Mouse (Mus musculus) heart, postnatal 0 days (tissue): ENCODE measurements around the gene Myo10. TPM values are rescaled to one million over a fixed set of nuclear protein-coding genes. Genes with fewer than 3 reads are reported as not detected.

Source experiments
- ATAC-seq: fragments of 200-750 bp; cut with Nextera tagmentation; 2 replicates; pipeline ENCODE4 v1.8.0; 2017; ENCODE audit warnings: low read depth, moderate number of reproducible peaks, moderate library complexity; ENCODE audit not compliant: insufficient read depth
- DNase-seq: peaks from one replicate; pipeline ENCODE4 v3.0.0-alpha.2; 2016; ENCODE audit warnings: low spot score
- H3K27ac ChIP-seq: fragments of 300-500 bp; sonication (generic); 2 replicates; pipeline ENCODE4 v1.5.1; 2014; ENCODE audit warnings: low read depth, mild to moderate bottlenecking
- H3K27me3 ChIP-seq: fragments of 300-500 bp; sonication (generic); 2 replicates; pipeline ENCODE4 v1.6.1; 2014; ENCODE audit warnings: low read length, mixed read lengths; ENCODE audit not compliant: control insufficient read depth, insufficient read depth
- H3K36me3 ChIP-seq: fragments of 300-500 bp; sonication (generic); replicated peaks from 2 replicates; pipeline ENCODE4 v1.6.1; 2014; ENCODE audit warnings: low read length, mixed read lengths; ENCODE audit not compliant: control insufficient read depth, insufficient read depth
- H3K4me1 ChIP-seq: fragments of 300-500 bp; sonication (generic); 2 replicates; pipeline ENCODE4 v1.6.1; 2014; ENCODE audit warnings: antibody characterized with exemption; ENCODE audit not compliant: control insufficient read depth, insufficient read depth
- H3K4me2 ChIP-seq: fragments of 300-500 bp; sonication (generic); 2 replicates; pipeline ENCODE4 v1.6.1; 2014; ENCODE audit warnings: low read depth, mild to moderate bottlenecking, low read length, moderate library complexity
- H3K4me3 ChIP-seq: fragments of 300-500 bp; sonication (generic); 2 replicates; pipeline ENCODE4 v1.5.1; 2014; ENCODE audit warnings: low read depth, low read length
- H3K9ac ChIP-seq: fragments of 300-500 bp; sonication (generic); replicated peaks from 2 replicates; pipeline ENCODE4 v1.6.1; 2014; ENCODE audit warnings: low read depth, low read length, mixed read lengths
- H3K9me3 ChIP-seq: fragments of 300-500 bp; sonication (generic); replicated peaks from 2 replicates; pipeline ENCODE4 v1.6.1; 2016; ENCODE audit warnings: low read length; ENCODE audit not compliant: control insufficient read depth
- CTCF ChIP-seq: IDR thresholded peaks from 2 replicates; pipeline ENCODE4 v1.5.1; 2016; ENCODE audit warnings: antibody characterized with exemption, control low read depth, low read depth
- EP300 ChIP-seq: IDR thresholded peaks from 2 replicates; pipeline ENCODE4 v1.6.1; 2016; ENCODE audit warnings: antibody characterized with exemption, low read depth
- WGBS: fragments of 180-500 bp; shearing (Covaris S2); extraction: QIAGEN DNeasy Blood & Tissue Kit; methylation state at CpG from one replicate; pipeline ENCODE4 v1.1.7; 2014; 5-methylcytosine and 5-hydroxymethylcytosine counted together
- polyA plus RNA-seq: library from polyadenylated mRNA; unstranded; fragments of >200 nt; fragmentation: Nextera tagmentation; extraction: Ambion mirVana; gene quantifications from 2 replicates; pipeline ENCODE4 v1.2.1, GENCODE M21; 2015
- total RNA-seq: library from RNA; depleted of rRNA; stranded (reverse); fragments of >200 nt; gene quantifications from 2 replicates; pipeline ENCODE4 v1.2.3, GENCODE M21; 2014; ENCODE audit warnings: low replicate concordance

The Myo10 gene
- total and polyA plus RNA-seq, 2 experiments from 2014 or later, result 6.2 to 7.6 TPM

DNA sequence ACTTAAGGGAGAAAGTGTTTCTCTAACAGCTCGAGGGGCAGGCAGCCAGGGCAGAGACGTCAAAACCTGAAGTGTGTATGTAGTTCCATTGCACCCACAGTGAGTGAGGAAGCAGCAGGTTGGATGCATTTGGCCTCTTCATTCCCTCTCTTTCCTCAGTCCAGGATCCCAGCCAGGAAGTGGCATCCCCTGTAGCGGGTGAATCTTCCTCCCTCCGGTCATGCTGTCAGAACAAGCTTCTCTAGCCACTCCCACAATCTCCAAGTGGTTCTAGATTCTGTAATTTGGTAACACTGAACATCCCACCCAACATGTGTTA, 52.6 kb downstream of the Myo10 start:
- no peak overlapping the region for H3K4me2 ChIP-seq
- no peak for DNase-seq
- no peaks in the 10 kb centered on the region for H3K36me3 ChIP-seq
- WGBS, result 90% methylated on average over 4 of the region's 4 CpGs
- H3K27me3 ChIP-seq, result no peaks in the 10 kb centered on the region; the same call in 1 of the 2 replicates
- no peak overlapping the region for H3K27ac ChIP-seq
- H3K4me3 ChIP-seq, result no peak overlapping the region
- peaks cover 2% of the 10 kb centered on the region; the same call in 1 of the 2 replicates for H3K4me1 ChIP-seq
- TF ChIP-seq CTCF (no peak), EP300 (no peak)
- H3K9ac ChIP-seq, result no peak overlapping the region
- ATAC-seq, result no peak
- no peaks in the 10 kb centered on the region for H3K9me3 ChIP-seq

DNA sequence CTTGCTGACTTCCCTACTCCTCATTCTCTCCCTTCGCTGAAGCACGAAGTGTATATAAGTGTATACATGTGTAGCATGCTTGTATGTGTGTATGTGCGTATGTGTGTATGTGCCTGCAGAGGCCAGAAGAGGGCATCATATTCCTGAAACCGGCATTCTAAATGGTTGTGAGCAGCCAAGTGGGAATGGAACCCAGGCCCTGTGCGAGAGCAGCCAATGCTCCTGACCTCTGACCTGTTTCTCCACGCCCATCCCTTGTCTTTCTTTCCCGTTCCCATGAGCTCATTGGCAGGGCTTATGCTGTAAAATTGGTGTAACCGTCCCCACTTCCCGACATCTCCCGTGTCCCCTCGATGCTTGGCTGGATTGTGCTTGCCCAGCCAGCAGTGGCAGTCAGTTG, 53.0 kb downstream of the Myo10 start:
- no peak for DNase-seq
- ATAC-seq, result no peak
- Histone ChIP-seq H3K27me3 (no peaks in the 10 kb centered on the region; the same call in 1 of the 2 replicates), H3K4me3 (no peak overlapping the region), H3K4me1 (peaks cover 7% of the 10 kb centered on the region; the same call in 1 of the 2 replicates), H3K9me3 (no peaks in the 10 kb centered on the region), H3K27ac (no peak overlapping the region), H3K36me3 (no peaks in the 10 kb centered on the region), H3K9ac (no peak overlapping the region), H3K4me2 (no peak overlapping the region)
- WGBS, result 93% methylated on average over 11 of the region's 11 CpGs
- TF ChIP-seq CTCF (no peak), EP300 (no peak)

DNA sequence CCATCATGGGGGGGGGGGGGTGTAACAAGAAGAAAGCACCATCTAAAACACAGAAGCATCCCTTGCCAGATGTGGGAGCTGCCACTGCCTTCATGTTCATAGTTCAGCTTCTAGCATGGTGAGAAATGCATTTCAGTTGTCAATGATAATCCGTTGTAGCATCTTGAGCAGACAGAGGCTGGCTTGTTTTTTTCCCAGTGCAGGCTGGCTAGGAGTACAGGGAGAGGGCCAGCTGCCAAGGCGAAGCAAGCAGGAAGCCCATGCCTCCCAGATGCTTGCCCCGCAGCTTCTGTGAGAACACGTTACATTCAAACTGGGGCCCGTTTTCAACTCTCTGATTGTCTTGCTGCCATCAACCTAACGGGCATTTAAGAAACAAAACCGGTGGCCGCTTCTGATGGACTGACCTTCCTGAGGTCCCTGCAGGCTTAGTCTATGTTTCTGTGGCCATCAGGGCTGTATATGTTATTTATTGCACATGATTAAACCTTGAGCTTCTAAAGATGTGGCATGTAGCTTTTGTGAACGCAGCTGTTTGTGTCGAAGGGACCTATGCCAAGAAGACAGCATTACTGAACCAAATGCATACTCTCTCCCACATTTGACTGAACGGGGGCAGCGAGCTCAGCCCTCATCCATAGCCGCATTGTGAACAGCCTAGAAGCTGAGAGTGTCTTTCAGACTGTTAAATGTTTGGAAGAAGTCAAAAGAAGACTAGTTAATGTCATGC, 53.9 kb downstream of the Myo10 start:
- H3K4me3 ChIP-seq, result no peak overlapping the region
- DNase-seq (no peak), ATAC-seq (no peak)
- no peaks in the 10 kb centered on the region for H3K9me3 ChIP-seq
- TF ChIP-seq EP300 (no peak), CTCF (no peak)
- H3K4me2 ChIP-seq, result no peak overlapping the region
- no peaks in the 10 kb centered on the region; the same call in 1 of the 2 replicates for H3K27me3 ChIP-seq
- H3K36me3 ChIP-seq, result no peaks in the 10 kb centered on the region
- WGBS, result 87% methylated on average over 13 of the region's 13 CpGs
- H3K9ac ChIP-seq, result no peak overlapping the region
- H3K4me1 ChIP-seq, result peaks cover 14% of the 10 kb centered on the region; the same call in 1 of the 2 replicates
- H3K27ac ChIP-seq, result no peak overlapping the region

DNA sequence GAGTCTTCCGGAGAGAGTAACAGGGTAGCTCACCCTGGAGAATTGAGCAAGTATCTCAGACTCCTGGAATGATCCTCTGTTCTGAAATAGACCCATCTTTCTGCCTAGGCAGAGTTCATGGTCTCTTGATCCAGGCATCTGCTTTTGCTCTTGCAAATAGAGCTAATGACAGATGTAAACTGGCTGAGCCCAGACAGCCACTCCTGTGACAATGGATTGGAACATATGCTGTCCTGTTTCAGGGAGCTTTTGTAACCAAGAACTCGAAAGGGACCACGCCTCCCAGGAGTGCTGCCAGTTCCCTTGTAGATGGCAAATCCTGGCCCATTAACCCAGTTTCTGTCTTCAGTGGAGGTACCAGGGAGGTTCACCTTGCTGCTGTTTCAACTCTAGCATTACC, 56.8 kb downstream of the Myo10 start:
- H3K27me3 ChIP-seq, result no peaks in the 10 kb centered on the region; the same call in 1 of the 2 replicates
- H3K27ac ChIP-seq, result no peak overlapping the region
- peaks cover 14% of the 10 kb centered on the region; the same call in 1 of the 2 replicates for H3K4me1 ChIP-seq
- H3K9me3 ChIP-seq, result no peaks in the 10 kb centered on the region
- 49% methylated on average over 3 of the region's 3 CpGs for WGBS
- no peak overlapping the region for H3K4me2 ChIP-seq
- no peaks in the 10 kb centered on the region for H3K36me3 ChIP-seq
- no peak overlapping the region for H3K4me3 ChIP-seq
- no peak for ATAC-seq
- no peak for DNase-seq
- TF ChIP-seq CTCF, result no peak
- no peak for TF ChIP-seq EP300
- no peak overlapping the region for H3K9ac ChIP-seq

DNA sequence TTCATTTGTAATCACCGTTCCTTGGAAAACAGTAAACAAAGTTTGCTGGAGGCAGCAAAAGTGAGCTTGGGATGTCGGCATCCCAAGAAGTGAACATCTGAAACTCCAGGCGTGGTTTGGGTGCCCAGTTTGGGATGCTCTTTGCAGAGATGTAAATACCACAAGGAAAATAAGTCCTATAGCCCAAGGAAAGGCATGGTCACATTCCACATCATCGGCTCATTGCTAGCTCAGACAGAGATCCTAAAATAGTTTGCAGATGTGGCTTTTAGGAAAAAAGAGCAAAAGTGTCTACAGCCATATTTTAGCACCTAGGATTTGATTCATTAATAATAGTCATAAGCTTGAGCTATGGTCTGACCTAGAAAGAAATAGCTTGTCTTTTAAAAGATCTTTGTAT, 57.3 kb downstream of the Myo10 start:
- no peak overlapping the region for H3K4me2 ChIP-seq
- ATAC-seq, result no peak

More for the DNA sequence above, 57.3 kb downstream of the Myo10 start:
- Histone ChIP-seq H3K4me3 (no peak overlapping the region), H3K27me3 (no peaks in the 10 kb centered on the region; the same call in 1 of the 2 replicates), H3K27ac (no peak overlapping the region), H3K36me3 (no peaks in the 10 kb centered on the region), H3K9me3 (no peaks in the 10 kb centered on the region), H3K4me1 (peaks cover 14% of the 10 kb centered on the region; the same call in 1 of the 2 replicates), H3K9ac (no peak overlapping the region)
- no peak for DNase-seq
- 73% methylated on average over 4 of the region's 4 CpGs for WGBS
- TF ChIP-seq CTCF (no peak), EP300 (no peak)
